Mouse (Mus musculus) embryonic facial prominence, embryonic 12.5 days (tissue): ENCODE data around the gene Itpkc. TPM values are rescaled to one million over a fixed set of nuclear protein-coding genes. Genes with fewer than 3 reads are reported as not detected.
A peak's percentile ranks its signal among the peaks of the same experiment; 100 is the strongest.

Source experiments
- ATAC-seq: fragments of 200-750 bp; cut with Nextera tagmentation; 2 replicates; pipeline ENCODE4 v1.8.0; 2017; ENCODE audit not compliant: insufficient number of reproducible peaks, insufficient read depth, low FRiP score, low TSS enrichment
- H3K27ac ChIP-seq: fragments of 300-500 bp; sonication (generic); 2 replicates; pipeline ENCODE4 v1.5.1; 2016; ENCODE audit warnings: mild to moderate bottlenecking
- H3K27me3 ChIP-seq: fragments of 300-500 bp; sonication (generic); 2 replicates; pipeline ENCODE4 v1.6.1; 2016; ENCODE audit warnings: mild to moderate bottlenecking, moderate library complexity
- H3K36me3 ChIP-seq: fragments of 300-500 bp; sonication (generic); 2 replicates; pipeline ENCODE4 v1.6.1; 2016; ENCODE audit warnings: mild to moderate bottlenecking
- H3K4me1 ChIP-seq: fragments of 300-500 bp; sonication (generic); 2 replicates; pipeline ENCODE4 v1.6.1; 2016
- H3K4me2 ChIP-seq: fragments of 300-500 bp; sonication (generic); replicated peaks from 2 replicates; pipeline ENCODE4 v1.6.1; 2016; ENCODE audit warnings: mild to moderate bottlenecking, moderate library complexity
- H3K4me3 ChIP-seq: fragments of 300-500 bp; sonication (generic); 2 replicates; pipeline ENCODE4 v1.5.1; 2016; ENCODE audit warnings: mild to moderate bottlenecking
- H3K9ac ChIP-seq: fragments of 300-500 bp; sonication (generic); 2 replicates; pipeline ENCODE4 v1.6.1; 2016; ENCODE audit warnings: mild to moderate bottlenecking, moderate library complexity
- H3K9me3 ChIP-seq: fragments of 300-500 bp; sonication (generic); 2 replicates; pipeline ENCODE4 v1.6.1; 2016; ENCODE audit warnings: mild to moderate bottlenecking, moderate library complexity
- WGBS: fragments of 180-500 bp; shearing (Covaris S2); methylation state at CpG from one replicate; pipeline ENCODE4 v1.1.7; 2016; 5-methylcytosine and 5-hydroxymethylcytosine counted together
- polyA plus RNA-seq: library from polyadenylated mRNA; unstranded; fragments of >200 nt; fragmentation: Nextera tagmentation; extraction: Ambion mirVana; gene quantifications from 2 replicates; pipeline ENCODE4 v1.2.1, GENCODE M21; 2016

Gene Itpkc
- polyA plus RNA-seq, 1 experiment from 2014 or later = 9.2 TPM

- WGBS = 89% methylated on average over 5 of the region's 5 CpGs
- no peaks in the 10 kb centered on the region for H3K9me3 ChIP-seq
- no peaks in the 10 kb centered on the region for H3K27me3 ChIP-seq
- H3K27ac ChIP-seq = 0 out of 2 replicates have a peak overlapping the region, but pooled peaks have one; percentile 11
- H3K9ac ChIP-seq = no peak overlapping the region
- peaks cover 53% of the 10 kb centered on the region for H3K36me3 ChIP-seq
- no peak overlapping the region for H3K4me3 ChIP-seq
- H3K4me2 ChIP-seq = no peak overlapping the region
- peaks cover 28% of the 10 kb centered on the region for H3K4me1 ChIP-seq
- no peak for ATAC-seq
These were observed 60.1 kb downstream of the Itpkc start for GRCm38 (mm10) chr7:27168371-27168770.

DNA sequence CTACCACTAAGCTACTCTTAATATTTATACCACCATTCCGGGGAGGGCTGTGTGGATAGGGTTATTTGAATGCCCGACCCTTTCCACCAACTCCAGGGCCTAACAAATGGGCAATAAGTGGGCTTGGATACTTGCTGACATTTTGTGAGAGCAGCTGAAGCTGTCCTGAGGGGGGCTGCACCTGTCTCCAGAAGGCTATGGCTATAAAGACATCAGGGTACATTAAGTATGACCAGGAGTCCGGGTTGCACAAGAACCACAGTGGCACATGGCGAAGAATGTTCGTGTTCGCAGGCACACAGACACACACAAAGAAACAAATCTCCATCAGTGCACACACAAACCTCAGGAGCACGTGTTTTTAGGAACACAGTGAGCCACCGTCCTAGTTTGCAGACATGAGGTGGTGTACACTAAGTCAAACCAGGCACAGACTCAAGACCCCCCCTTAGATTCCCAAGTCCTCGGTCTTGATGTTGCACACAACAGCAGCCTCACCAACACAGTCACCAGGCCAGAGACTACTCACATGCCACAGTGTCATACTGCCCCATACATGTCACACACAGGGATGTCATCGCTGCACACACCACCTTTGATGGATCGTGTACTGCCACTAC lies 60.9 kb downstream of the Itpkc start:
- Histone ChIP-seq H3K9me3 (no peaks in the 10 kb centered on the region), H3K4me1 (peaks cover 35% of the 10 kb centered on the region), H3K4me2 (peak overlapping the region; percentile 76), H3K4me3 (peak overlapping the region; percentile 77), H3K27me3 (no peaks in the 10 kb centered on the region), H3K9ac (peak overlapping the region; percentile 77; the same call in 1 of the 2 replicates), H3K27ac (peak overlapping the region; percentile 96), H3K36me3 (peaks cover 53% of the 10 kb centered on the region)
- no peak for ATAC-seq
- 74% methylated on average over 11 of the region's 11 CpGs for WGBS

DNA sequence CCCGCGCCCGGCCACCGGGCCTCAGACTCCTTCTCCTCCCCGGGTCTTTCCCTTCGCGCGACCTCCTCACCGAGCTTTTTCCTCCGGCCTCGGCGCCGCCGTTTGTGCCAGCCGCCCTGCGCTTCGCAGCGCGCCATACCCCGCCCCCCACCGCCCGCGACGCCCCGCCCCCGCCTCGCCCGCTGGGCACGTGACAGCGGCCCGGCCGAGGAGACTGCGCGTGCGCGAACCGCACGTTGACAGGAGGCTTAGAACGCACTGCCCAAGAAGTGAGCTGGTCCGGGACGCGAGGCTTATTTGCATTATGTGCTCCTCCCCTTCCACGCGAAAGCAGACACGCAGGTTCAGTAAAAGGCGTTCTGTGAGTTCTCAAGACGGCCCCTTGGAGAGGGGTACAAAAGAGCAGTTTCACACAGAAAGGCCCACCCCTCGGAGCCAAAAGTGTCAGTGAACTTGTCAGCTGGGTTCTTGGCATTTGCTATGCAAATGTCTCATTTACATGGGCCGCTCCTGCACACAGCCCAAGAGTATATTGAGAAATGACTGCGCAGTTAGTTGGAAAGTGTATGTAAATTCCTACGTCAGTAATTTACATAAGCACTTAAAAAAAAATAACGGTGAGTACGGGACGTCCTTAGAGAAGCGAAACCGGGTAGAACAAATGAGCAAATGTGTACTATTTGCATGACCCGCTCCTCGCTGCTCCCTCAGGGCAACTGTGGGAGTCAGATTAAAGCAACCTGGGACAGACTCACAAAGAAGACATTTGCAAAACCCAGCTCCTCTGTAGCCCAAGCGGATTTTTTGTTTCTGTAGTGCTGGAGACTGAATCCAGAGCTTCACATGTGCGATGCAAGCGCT lies 61.6 kb downstream of the Itpkc start, which contains the start of gene Egln2:
TSS of gene Egln2 (minus strand) at position 189 of the 861 bp plus-strand sequence.
- ATAC-seq = peak; percentile 65
- H3K9ac ChIP-seq = peak within 1 kb of the TSS; percentile 77
- H3K27me3 ChIP-seq = no peaks in the 10 kb centered on the region
- H3K9me3 ChIP-seq = no peaks in the 10 kb centered on the region
- peak within 1 kb of the TSS; percentile 77 for H3K4me3 ChIP-seq
- H3K4me1 ChIP-seq = peaks cover 43% of the 10 kb centered on the region
- peak within 1 kb of the TSS; percentile 76 for H3K4me2 ChIP-seq
- peaks cover 52% of the 10 kb centered on the region for H3K36me3 ChIP-seq
- 2% methylated on average over 61 of the region's 61 CpGs for WGBS
- peak within 1 kb of the TSS; percentile 96 for H3K27ac ChIP-seq

DNA sequence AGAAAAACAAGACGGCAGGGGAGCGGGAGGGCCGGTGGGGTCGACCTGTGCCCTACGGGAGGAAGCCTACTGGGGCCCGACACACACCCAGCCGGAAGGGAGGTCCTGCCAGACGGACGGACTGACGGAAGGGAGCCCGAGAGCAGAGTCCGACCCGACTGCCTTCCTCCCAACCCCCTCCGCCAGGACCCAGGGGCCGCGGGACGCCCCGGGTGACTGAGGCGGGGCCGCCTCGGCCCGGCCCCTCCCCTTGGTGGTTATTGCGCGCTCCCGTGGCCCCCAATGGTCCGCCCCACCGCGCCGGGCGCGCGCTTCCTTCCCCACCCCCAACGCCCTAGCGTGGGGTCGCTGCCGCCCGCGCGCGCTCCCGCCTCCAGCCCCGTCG lies 62.2 kb downstream of the Itpkc start:
- peak overlapping the region; percentile 96 for H3K27ac ChIP-seq
- H3K36me3 ChIP-seq = peaks cover 52% of the 10 kb centered on the region
- H3K9ac ChIP-seq = peak overlapping the region; percentile 77
- H3K4me3 ChIP-seq = peak overlapping the region; percentile 77
- H3K27me3 ChIP-seq = no peaks in the 10 kb centered on the region
- H3K4me2 ChIP-seq = peak overlapping the region; percentile 76
- H3K4me1 ChIP-seq = peaks cover 49% of the 10 kb centered on the region
- peak; percentile 28; the same call in 1 of the 2 replicates for ATAC-seq
- under 1% methylated on average over 34 of the region's 43 CpGs for WGBS
- H3K9me3 ChIP-seq = no peaks in the 10 kb centered on the region

DNA sequence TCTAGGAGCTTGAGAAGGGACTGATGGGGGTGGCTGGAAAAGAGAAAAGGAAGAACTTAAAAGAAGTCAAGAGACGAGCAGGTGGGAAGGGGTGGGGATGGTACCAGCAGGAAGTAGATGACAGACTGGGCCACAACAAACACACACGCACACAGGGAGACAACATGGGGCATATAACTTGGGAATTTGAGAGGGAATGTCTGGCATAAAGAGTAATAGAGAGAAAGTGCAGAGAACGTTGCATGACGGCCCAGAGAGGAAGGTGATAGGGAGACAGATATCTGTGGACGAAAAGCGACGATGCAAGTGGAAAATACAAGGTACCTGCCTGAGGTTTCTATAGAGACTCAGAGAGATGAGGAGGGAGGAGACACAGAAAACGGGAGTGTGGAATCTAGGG lies 62.8 kb downstream of the Itpkc start:
- ATAC-seq = no peak
- peak overlapping the region; percentile 96 for H3K27ac ChIP-seq
- 4% methylated on average over 8 of the region's 8 CpGs for whole genome bisulfite sequencing
- peaks cover 54% of the 10 kb centered on the region for H3K4me1 ChIP-seq
- no peaks in the 10 kb centered on the region for H3K9me3 ChIP-seq
- peak overlapping the region; percentile 76 for H3K4me2 ChIP-seq
- H3K9ac ChIP-seq = peak overlapping the region; percentile 77
- H3K27me3 ChIP-seq = no peaks in the 10 kb centered on the region
- H3K4me3 ChIP-seq = peak overlapping the region; percentile 77
- H3K36me3 ChIP-seq = peaks cover 52% of the 10 kb centered on the region

DNA sequence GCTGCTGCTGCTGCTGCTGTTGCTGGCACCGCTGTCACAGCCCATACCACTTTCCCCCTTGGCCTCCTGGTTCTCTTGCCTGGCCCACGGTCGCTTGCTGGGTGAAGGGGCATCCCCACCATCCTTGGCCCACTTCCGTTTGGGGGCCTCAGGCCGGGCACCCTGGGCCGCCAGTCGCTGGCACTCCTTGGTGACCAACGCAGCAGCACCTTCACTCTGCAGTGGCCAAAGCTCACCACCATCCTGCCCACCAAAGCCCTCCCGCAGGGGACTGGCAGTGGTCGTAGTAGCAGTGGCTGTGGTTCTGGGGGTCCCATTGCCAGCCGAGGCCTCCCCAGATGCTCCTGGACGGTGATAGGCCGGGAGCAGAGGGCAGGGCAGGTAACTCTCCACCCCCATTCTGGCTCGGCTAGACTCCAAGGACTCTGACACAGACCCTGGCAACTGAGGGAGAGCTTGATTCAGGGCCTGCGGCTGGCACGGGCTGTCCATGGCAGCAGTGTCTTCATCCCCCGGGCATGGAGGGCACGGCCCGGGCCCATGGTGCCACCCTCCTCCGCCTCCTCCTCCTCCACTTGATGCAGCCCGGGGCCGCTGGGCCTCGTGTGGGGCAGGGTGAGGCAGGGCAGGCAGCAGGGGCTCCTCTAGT lies 63.3 kb downstream of the Itpkc start:
- H3K4me3 ChIP-seq = peak overlapping the region; percentile 77
- no peak overlapping the region for H3K27ac ChIP-seq
- H3K36me3 ChIP-seq = peaks cover 52% of the 10 kb centered on the region
- H3K9me3 ChIP-seq = no peaks in the 10 kb centered on the region
- peak overlapping the region; percentile 76 for H3K4me2 ChIP-seq
- H3K27me3 ChIP-seq = no peaks in the 10 kb centered on the region
- peaks cover 60% of the 10 kb centered on the region for H3K4me1 ChIP-seq
- no peak; the same call in 1 of the 2 replicates for ATAC-seq
- 76% methylated on average over 23 of the region's 23 CpGs for WGBS
- peak overlapping the region; percentile 77 for H3K9ac ChIP-seq

- WGBS = 85% methylated on average over 33 of the region's 33 CpGs
- ATAC-seq = no peak
- H3K9me3 ChIP-seq = no peaks in the 10 kb centered on the region
- H3K27ac ChIP-seq = no peak overlapping the region
- peak overlapping the region; percentile 77 for H3K9ac ChIP-seq
- H3K4me2 ChIP-seq = peak overlapping the region; percentile 76
- H3K4me3 ChIP-seq = peak overlapping the region; percentile 77
- no peaks in the 10 kb centered on the region for H3K27me3 ChIP-seq
- peaks cover 63% of the 10 kb centered on the region for H3K4me1 ChIP-seq
- H3K36me3 ChIP-seq = peaks cover 51% of the 10 kb centered on the region
These were observed 64.1 kb downstream of the Itpkc start for GRCm38 (mm10) chr7:27164112-27164947.

DNA sequence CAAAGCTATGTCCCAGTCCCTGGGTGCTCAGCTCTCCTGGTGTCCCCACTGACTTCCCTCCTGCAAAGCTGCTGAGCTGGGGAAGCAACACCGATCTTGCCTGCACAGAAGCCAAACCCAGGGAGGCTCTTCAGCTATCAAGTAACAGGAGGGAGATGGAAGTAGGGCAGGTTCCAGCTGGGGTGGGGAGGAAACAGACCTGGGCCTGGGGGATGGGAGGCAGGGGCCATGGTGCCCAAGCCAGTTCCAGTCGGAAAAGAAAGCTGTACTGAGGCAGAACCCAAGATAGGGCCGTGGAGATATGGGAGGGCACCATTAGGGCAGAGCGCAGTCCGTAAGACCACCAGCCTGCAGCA lies 65.0 kb downstream of the Itpkc start:
- ATAC-seq = no peak

DNA sequence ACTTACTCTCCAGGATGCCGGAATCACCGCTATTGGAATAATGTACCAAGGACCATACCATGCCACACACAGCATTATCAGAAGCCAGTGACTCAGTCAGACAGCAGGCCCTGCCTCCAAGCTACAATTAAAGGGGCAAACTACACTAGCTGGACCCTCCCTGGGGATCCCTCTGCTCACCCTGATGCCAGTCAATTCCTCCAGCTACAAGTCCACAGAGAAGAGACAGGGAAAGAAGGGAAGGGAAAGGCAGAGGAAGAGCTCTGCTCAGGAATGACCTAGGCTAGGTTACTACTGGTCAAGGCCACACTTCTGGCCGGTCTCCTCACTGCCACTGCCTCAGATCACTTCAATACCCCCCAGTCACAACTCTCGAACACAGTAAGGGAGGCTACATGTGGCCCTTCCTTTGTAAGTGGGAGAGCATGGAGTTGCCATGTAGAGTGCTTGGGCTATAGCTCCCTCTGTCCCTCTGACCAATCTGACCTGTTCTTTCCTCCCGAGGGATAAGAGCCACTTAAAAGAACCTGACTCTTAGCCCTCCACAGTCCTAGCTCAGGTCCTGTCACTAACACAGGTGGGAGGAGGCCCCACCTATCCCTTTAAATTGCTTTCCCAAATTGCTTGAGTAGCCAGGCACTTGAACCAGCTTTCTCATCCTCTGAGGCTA lies 65.5 kb downstream of the Itpkc start:
- peaks cover 60% of the 10 kb centered on the region for H3K36me3 ChIP-seq

More for the DNA sequence above, 65.0 kb downstream of the Itpkc start:
- Histone ChIP-seq H3K36me3 (peaks cover 57% of the 10 kb centered on the region), H3K27ac (0 out of 2 replicates have a peak overlapping the region, but pooled peaks have one; percentile 0), H3K27me3 (no peaks in the 10 kb centered on the region), H3K9me3 (no peaks in the 10 kb centered on the region), H3K4me1 (peaks cover 63% of the 10 kb centered on the region), H3K9ac (peak overlapping the region; percentile 77), H3K4me2 (peak overlapping the region; percentile 76), H3K4me3 (peak overlapping the region; percentile 11; the same call in 1 of the 2 replicates)
- WGBS = 79% methylated on average over 5 of the region's 5 CpGs

GRCm38 (mm10) chr7:27161744-27162143 lies 66.7 kb downstream of the Itpkc start:
- no peak overlapping the region for H3K9ac ChIP-seq
- no peak for ATAC-seq
- peaks cover 58% of the 10 kb centered on the region for H3K4me1 ChIP-seq
- H3K27ac ChIP-seq = no peak overlapping the region
- no peak overlapping the region for H3K4me3 ChIP-seq
- H3K4me2 ChIP-seq = no peak overlapping the region
- H3K9me3 ChIP-seq = no peaks in the 10 kb centered on the region
- WGBS = 86% methylated on average over 4 of the region's 4 CpGs
- H3K36me3 ChIP-seq = peaks cover 69% of the 10 kb centered on the region
- H3K27me3 ChIP-seq = no peaks in the 10 kb centered on the region

More for the DNA sequence above, 65.5 kb downstream of the Itpkc start:
- Histone ChIP-seq H3K4me1 (peaks cover 63% of the 10 kb centered on the region), H3K4me2 (peak overlapping the region; percentile 76), H3K27me3 (no peaks in the 10 kb centered on the region), H3K9me3 (no peaks in the 10 kb centered on the region), H3K27ac (0 out of 2 replicates have a peak overlapping the region, but pooled peaks have one; percentile 0), H3K9ac (peak overlapping the region; percentile 12; the same call in 1 of the 2 replicates), H3K4me3 (peak overlapping the region; percentile 11; the same call in 1 of the 2 replicates)
- WGBS = 86% methylated on average over 5 of the region's 5 CpGs
- no peak for ATAC-seq
